Mouse (Mus musculus) ES-Bruce4 (cell line): Measurements from ENCODE around the gene Cavin1. TPM values are rescaled to one million over a fixed set of nuclear protein-coding genes. Genes with fewer than 3 reads are reported as not detected.

Experiments used
- H3K27ac ChIP-seq: 2 replicates; pipeline ENCODE4 v1.5.1; 2012; ENCODE audit warnings: low read length, inconsistent platforms; ENCODE audit not compliant: insufficient read depth
- H3K27me3 ChIP-seq: 2 replicates; pipeline ENCODE4 v1.6.1; 2012; ENCODE audit warnings: mild to moderate bottlenecking, low read length, inconsistent platforms; ENCODE audit not compliant: control insufficient read depth, poor library complexity, insufficient read depth, severe bottlenecking
- H3K36me3 ChIP-seq: 2 replicates; pipeline ENCODE4 v1.6.1; 2012; ENCODE audit warnings: inconsistent platforms, mild to moderate bottlenecking, low read length, moderate library complexity; ENCODE audit not compliant: control insufficient read depth, poor library complexity, insufficient read depth, severe bottlenecking
- H3K4me1 ChIP-seq: one replicate; pipeline ENCODE4 v1.8.1; 2011; ENCODE audit warnings: low read length; ENCODE audit not compliant: control insufficient read depth, insufficient read depth
- H3K4me3 ChIP-seq: 2 replicates; pipeline ENCODE4 v1.5.1; 2011; ENCODE audit warnings: low read depth, mild to moderate bottlenecking, low read length
- H3K9ac ChIP-seq: 2 replicates; pipeline ENCODE4 v1.6.1; 2012; ENCODE audit warnings: low read depth, mild to moderate bottlenecking, inconsistent platforms; ENCODE audit not compliant: poor library complexity, severe bottlenecking
- H3K9me3 ChIP-seq: replicated peaks from 2 replicates; pipeline ENCODE4 v1.6.1; 2012; ENCODE audit warnings: mild to moderate bottlenecking, low read length, inconsistent platforms; ENCODE audit not compliant: control insufficient read depth, poor library complexity, insufficient read depth, severe bottlenecking
- CTCF ChIP-seq: IDR thresholded peaks from one replicate; pipeline ENCODE4 v1.8.1; 2011; ENCODE audit warnings: low read depth, low read length
- EP300 ChIP-seq: IDR thresholded peaks from 2 replicates; pipeline ENCODE4 v1.6.1; 2011; ENCODE audit warnings: low read depth, low read length; ENCODE audit not compliant: insufficient read depth
- POLR2A ChIP-seq: IDR thresholded peaks from one replicate; pipeline ENCODE4 v1.8.1; 2011; ENCODE audit warnings: low read length; ENCODE audit not compliant: insufficient read depth
- polyA plus RNA-seq: library from polyadenylated mRNA; stranded (reverse); fragments of >200 nt; gene quantifications from 2 replicates; pipeline ENCODE4 v1.2.4, GENCODE M21; 2011; ENCODE audit warnings: low read depth; ENCODE audit not compliant: missing spikeins, insufficient read depth, insufficient read length

Gene Cavin1
- polyA plus RNA-seq, 1 experiment = 78.5 TPM

DNA sequence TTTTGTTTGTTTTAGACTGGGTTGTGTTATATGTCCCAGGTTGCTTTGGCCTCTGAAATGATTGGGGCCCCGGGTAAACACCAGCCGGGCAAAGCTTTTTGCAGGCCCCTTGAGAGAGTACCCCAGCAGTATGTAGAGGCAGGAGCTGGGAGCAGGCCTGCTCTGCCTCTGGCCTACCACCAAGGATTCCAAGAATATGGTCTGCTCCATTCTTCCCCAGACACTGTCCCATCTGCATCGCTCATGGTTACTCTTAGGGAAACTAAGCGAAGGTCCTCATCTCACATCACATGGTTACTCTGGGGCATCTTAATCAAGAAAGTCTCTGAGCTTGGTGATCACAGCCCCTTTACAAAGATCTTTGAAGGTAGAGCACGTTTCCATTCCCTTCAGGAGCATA is 2.2 kb downstream of the Cavin1 start:
- Histone ChIP-seq H3K27ac (no peak overlapping the region), H3K9ac (no peak overlapping the region), H3K27me3 (peaks cover 4% of the 10 kb centered on the region; the same call in 1 of the 2 replicates), H3K36me3 (no peaks in the 10 kb centered on the region), H3K4me1 (peaks cover 7% of the 10 kb centered on the region), H3K4me3 (no peak overlapping the region), H3K9me3 (no peaks in the 10 kb centered on the region)
- no peak for TF ChIP-seq CTCF
- no peak for TF ChIP-seq POLR2A
- no peak for TF ChIP-seq EP300

GRCm38 (mm10) chr11:100967881-100968420 is 2.7 kb downstream of the Cavin1 start:
- TF ChIP-seq POLR2A (no peak), EP300 (no peak), CTCF (no peak)
- H3K27me3 ChIP-seq = peaks cover 4% of the 10 kb centered on the region; the same call in 1 of the 2 replicates

GRCm38 (mm10) chr11:100967376-100967775 is 3.3 kb downstream of the Cavin1 start:
- Histone ChIP-seq H3K4me1 (peaks cover 7% of the 10 kb centered on the region), H3K36me3 (no peaks in the 10 kb centered on the region), H3K9ac (no peak overlapping the region), H3K27ac (no peak overlapping the region), H3K27me3 (peaks cover 4% of the 10 kb centered on the region; the same call in 1 of the 2 replicates), H3K9me3 (no peaks in the 10 kb centered on the region), H3K4me3 (no peak overlapping the region)
- TF ChIP-seq CTCF (no peak), EP300 (no peak), POLR2A (no peak)

More at GRCm38 (mm10) chr11:100967881-100968420, 2.7 kb downstream of the Cavin1 start:
- H3K36me3 ChIP-seq = no peaks in the 10 kb centered on the region
- H3K9me3 ChIP-seq = no peaks in the 10 kb centered on the region
- no peak overlapping the region for H3K9ac ChIP-seq
- H3K4me1 ChIP-seq = peaks cover 7% of the 10 kb centered on the region
- H3K27ac ChIP-seq = no peak overlapping the region
- H3K4me3 ChIP-seq = no peak overlapping the region

DNA sequence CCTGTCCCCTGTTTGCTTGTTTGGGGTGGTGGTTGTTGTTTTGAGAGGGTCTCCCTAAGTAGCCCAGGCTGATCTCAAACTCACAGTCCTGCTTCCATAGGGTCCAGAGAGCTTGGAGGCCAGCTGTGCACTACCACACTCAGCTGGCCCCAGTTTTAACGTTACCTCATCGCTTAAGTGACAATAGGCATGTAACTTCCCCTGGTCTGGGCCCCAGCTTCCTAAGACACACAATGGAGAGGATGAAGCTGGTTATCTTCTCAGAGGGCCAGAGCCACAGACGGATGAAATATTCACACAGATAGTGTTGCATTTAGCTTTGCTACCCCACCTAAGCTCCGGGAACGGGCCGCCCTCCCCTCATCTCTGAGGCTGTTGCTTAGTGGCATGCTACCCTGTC is 4.9 kb downstream of the Cavin1 start:
- H3K9me3 ChIP-seq = no peaks in the 10 kb centered on the region
- TF ChIP-seq CTCF (no peak), EP300 (no peak), POLR2A (no peak)
- H3K9ac ChIP-seq = no peak overlapping the region
- no peaks in the 10 kb centered on the region for H3K36me3 ChIP-seq
- no peaks in the 10 kb centered on the region; the same call in 1 of the 2 replicates for H3K27me3 ChIP-seq
- H3K4me3 ChIP-seq = no peak overlapping the region
- peaks cover 7% of the 10 kb centered on the region for H3K4me1 ChIP-seq
- H3K27ac ChIP-seq = no peak overlapping the region

GRCm38 (mm10) chr11:100964901-100965542 is 5.7 kb downstream of the Cavin1 start:
- TF ChIP-seq POLR2A = no peak
- Histone ChIP-seq H3K27ac (no peak overlapping the region), H3K4me1 (peaks cover 7% of the 10 kb centered on the region), H3K4me3 (no peak overlapping the region), H3K36me3 (no peaks in the 10 kb centered on the region), H3K27me3 (no peaks in the 10 kb centered on the region; the same call in 1 of the 2 replicates), H3K9me3 (no peaks in the 10 kb centered on the region), H3K9ac (no peak overlapping the region)

DNA sequence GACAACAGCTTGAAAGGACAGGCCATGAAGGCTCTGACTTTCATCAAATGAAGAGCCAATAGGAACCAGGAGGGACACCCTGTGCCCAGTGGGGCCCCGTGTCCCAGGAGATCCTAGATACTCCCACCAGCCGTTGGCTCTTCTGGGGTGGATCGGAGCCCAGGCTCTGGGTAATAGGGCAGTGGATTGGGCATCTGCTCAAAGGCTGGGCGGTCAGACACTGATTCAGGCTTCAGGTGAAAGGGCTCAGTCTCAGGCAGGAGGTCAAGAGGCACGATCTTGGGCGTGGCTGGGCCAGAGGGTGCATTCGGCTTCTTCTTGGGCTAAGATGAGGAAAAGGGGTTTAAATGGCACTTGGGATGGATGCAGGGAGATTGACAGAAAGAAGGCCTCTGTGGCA is 6.5 kb downstream of the Cavin1 start:
- Histone ChIP-seq H3K27ac (no peak overlapping the region), H3K4me1 (peaks cover 7% of the 10 kb centered on the region), H3K27me3 (no peaks in the 10 kb centered on the region; the same call in 1 of the 2 replicates), H3K9me3 (no peaks in the 10 kb centered on the region), H3K36me3 (no peaks in the 10 kb centered on the region), H3K4me3 (no peak overlapping the region), H3K9ac (no peak overlapping the region)
- TF ChIP-seq EP300 (no peak), POLR2A (no peak), CTCF (no peak)
